14 mouse cellular contexts compared by ENCODE assay signal in the genomic region with DNA sequence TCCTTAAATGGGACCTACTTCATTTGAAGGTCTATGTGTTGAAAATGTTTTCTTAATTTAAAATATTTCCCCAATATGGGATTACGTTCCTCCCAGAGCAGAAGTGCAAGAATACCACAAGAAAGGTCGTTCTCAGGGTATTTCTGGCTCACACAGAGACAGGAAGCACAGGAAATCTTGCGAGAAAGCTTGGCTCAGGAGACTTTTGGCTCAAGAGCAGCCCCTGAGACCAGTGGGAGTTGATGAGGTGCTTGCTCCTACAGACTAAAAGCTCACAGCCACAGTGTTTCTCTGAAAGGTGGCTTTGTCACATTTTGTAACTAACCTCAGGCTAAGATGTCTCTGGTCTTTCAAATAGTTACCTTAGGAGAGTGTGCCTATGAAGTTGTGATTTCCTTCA.
DNase-seq lines count a peak whose midpoint lies in the region; ATAC-seq lines count a peak whose summit lies in the region.
"Had no signal": no experiment of that assay in that cellular context is flagged by ENCODE, and none has a peak within 500 bp of the region (broad histone marks: within the 10 kb centered on the region; RNA-seq: fewer than 3 reads in every experiment).

No protein-coding gene starts in this region.

- H3K36me3 ChIP-seq in kidney, embryonic 14.5 days (ENCODE audit: control insufficient read depth, insufficient read depth, low read length): no peaks in the 10 kb centered on the region
- no peaks in the 10 kb centered on the region for H3K36me3 ChIP-seq in hindbrain, embryonic 13.5 days
- H3K36me3 ChIP-seq: embryonic facial prominence, embryonic 15.5 days; forebrain, embryonic 15.5 days had no signal

- no peaks in the 10 kb centered on the region for H3K9me3 ChIP-seq in kidney, embryonic 14.5 days (ENCODE audit: control insufficient read depth, low read length)
- no peaks in the 10 kb centered on the region for H3K9me3 ChIP-seq in hindbrain, embryonic 13.5 days
- H3K9me3 ChIP-seq: embryonic facial prominence, embryonic 15.5 days; forebrain, embryonic 15.5 days had no signal

- H3K4me3 ChIP-seq in kidney, embryonic 14.5 days (ENCODE audit: low read length): no peak overlapping the region
- no peak overlapping the region for H3K4me3 ChIP-seq in hindbrain, embryonic 13.5 days
- H3K4me3 ChIP-seq: embryonic facial prominence, embryonic 15.5 days; forebrain, embryonic 15.5 days had no signal

- H3K27me3 ChIP-seq in kidney, embryonic 14.5 days (ENCODE audit: control insufficient read depth, insufficient read depth, low read length): no peaks in the 10 kb centered on the region
- H3K27me3 ChIP-seq in hindbrain, embryonic 13.5 days: no peaks in the 10 kb centered on the region
- H3K27me3 ChIP-seq: embryonic facial prominence, embryonic 15.5 days; forebrain, embryonic 15.5 days had no signal

- ATAC-seq in kidney, embryonic 14.5 days (ENCODE audit: low FRiP score, low TSS enrichment): no peak
- no peak for ATAC-seq in hindbrain, embryonic 13.5 days (ENCODE audit: low FRiP score)

- H3K27ac ChIP-seq in kidney, embryonic 14.5 days (ENCODE audit: low read depth, low read length): no peak overlapping the region
- H3K27ac ChIP-seq in hindbrain, embryonic 13.5 days: no peak overlapping the region
- H3K27ac ChIP-seq: embryonic facial prominence, embryonic 15.5 days; forebrain, embryonic 15.5 days; hindbrain, embryonic 14.5 days had no signal

- WGBS in kidney, embryonic 14.5 days: 49% methylated on average over 3 of the region's 3 CpGs
- 72% methylated on average over 3 of the region's 3 CpGs for WGBS in hindbrain, embryonic 13.5 days

- no peak overlapping the region for H3K9ac ChIP-seq in kidney, embryonic 14.5 days (ENCODE audit: low read depth, low read length)
- H3K9ac ChIP-seq in hindbrain, embryonic 13.5 days: no peak overlapping the region
- H3K9ac ChIP-seq: embryonic facial prominence, embryonic 15.5 days; forebrain, embryonic 15.5 days; hindbrain, embryonic 14.5 days had no signal

- peaks cover 21% of the 10 kb centered on the region for H3K4me1 ChIP-seq in kidney, embryonic 14.5 days (ENCODE audit: control insufficient read depth, insufficient read depth, low read length)
- peaks cover 22% of the 10 kb centered on the region for H3K4me1 ChIP-seq in hindbrain, embryonic 13.5 days (replicated peaks)

- intact Hi-C loops in gastrocnemius, postnatal 14 days (cut with DNase I; ENCODE audit: low total_unique reads): no loop called here

- no peak overlapping the region for H3K4me2 ChIP-seq in kidney, embryonic 14.5 days (replicated peaks; ENCODE audit: low read depth, low read length)
- no peak overlapping the region for H3K4me2 ChIP-seq in hindbrain, embryonic 13.5 days
- H3K4me2 ChIP-seq: embryonic facial prominence, embryonic 15.5 days; forebrain, embryonic 15.5 days; hindbrain, embryonic 14.5 days; liver, embryonic 11.5 days had no signal

- peak; percentile 48 for DNase-seq in adrenal gland, postnatal 14 days
- no peak for DNase-seq in adrenal gland, adult 8-10 months
- peak; percentile 54 for DNase-seq in kidney, adult 9 months
- peak; percentile 33 for DNase-seq in gastrocnemius, postnatal 14 days
- DNase-seq in heart, postnatal 4 days: peak; percentile 43
- no peak for DNase-seq in urinary bladder, adult 2 months (ENCODE audit: low spot score)
- DNase-seq: cerebellum, postnatal 36 days; right cerebral cortex, postnatal 4 days had no signal

Comparison
In these comparisons a context has a peak if more than half of its experiments do, and no peak if none do; other contexts are left out.
1. DNase-seq: peak in adrenal gland, postnatal 14 days (single experiment), kidney, adult 9 months (single experiment), gastrocnemius, postnatal 14 days (single experiment) and heart, postnatal 4 days (single experiment); none in adrenal gland, adult 8-10 months (single experiment) and urinary bladder, adult 2 months (single experiment).